Mouse (Mus musculus): Measurements from ENCODE around the gene Chst8.

GRCm38 (mm10) chr7:34689028-34689427, 123.5 kb downstream of the Chst8 start:
- TF ChIP-seq CTCF (IDR thresholded peaks at IDR 0.05; ENCODE audit: low read depth) (no peak), EP300 (IDR thresholded peaks at IDR 0.05; ENCODE audit: low read depth) (no peak)

Data from liver, postnatal 0 days (tissue).